Mouse (Mus musculus) C2C12 (cell line): ENCODE data around the gene Kalrn.

Experiments
- CEBPB ChIP-seq: IDR thresholded peaks from one replicate; pipeline ENCODE4 v1.6.1; 2011; ENCODE audit warnings: low read depth, mild to moderate bottlenecking, control low read depth, moderate library complexity
- CTCF ChIP-seq: IDR thresholded peaks from one replicate; pipeline ENCODE4 v1.5.1; 2011; ENCODE audit not compliant: control insufficient read depth, insufficient read depth, insufficient read length
- MAX ChIP-seq: IDR thresholded peaks from one replicate; pipeline ENCODE4 v1.6.1; 2011; ENCODE audit warnings: mild to moderate bottlenecking, control low read depth
- MYOD1 ChIP-seq: IDR thresholded peaks from one replicate; pipeline ENCODE4 v1.6.1; 2011; ENCODE audit warnings: low read depth; ENCODE audit not compliant: control insufficient read depth, insufficient read length
- MYOG ChIP-seq: IDR thresholded peaks from one replicate; pipeline ENCODE4 v1.6.1; 2011; ENCODE audit not compliant: control insufficient read depth, insufficient read length; ENCODE audit errors: extremely low read depth
- USF1 ChIP-seq: IDR thresholded peaks from one replicate; pipeline ENCODE4 v1.6.1; 2011; ENCODE audit warnings: low read depth, mild to moderate bottlenecking, control low read depth, moderate library complexity

GRCm38 (mm10) chr16:34050090-34050489 lies 523.2 kb downstream of the Kalrn start:
- no peak for TF ChIP-seq CTCF
- TF ChIP-seq CEBPB, result no peak
- no peak for TF ChIP-seq MYOD1
- no peak for TF ChIP-seq MAX
- no peak for TF ChIP-seq MYOG
- TF ChIP-seq USF1, result no peak
